ENCODE assay signal across 9 mouse cellular contexts in genomic region chr17:27042840-27043239, GRCm38 (mm10). TPM values are rescaled to one million over a fixed set of nuclear protein-coding genes. Genes with fewer than 3 reads are reported as not detected.
A peak's percentile ranks its signal among the peaks of the same experiment; 100 is the strongest.
DNase-seq lines count a peak whose midpoint lies in the region; ATAC-seq lines count a peak whose summit lies in the region.
"Had no signal": no experiment of that assay in that cellular context is flagged by ENCODE, and none has a peak within 500 bp of the region (broad histone marks: within the 10 kb centered on the region; RNA-seq: fewer than 3 reads in every experiment).

No protein-coding gene starts in this region.

- no peak overlapping the region for H3K4me3 ChIP-seq in forebrain, embryonic 10.5 days
- H3K4me3 ChIP-seq in forebrain, embryonic 11.5 days (ENCODE audit: low read depth, low read length): no peak overlapping the region

- H3K4me2 ChIP-seq in forebrain, embryonic 11.5 days (ENCODE audit: low read depth, low read length, severe bottlenecking): no peak overlapping the region

- 67% methylated on average over 6 of the region's 6 CpGs for WGBS in forebrain, embryonic 10.5 days
- WGBS in forebrain, embryonic 11.5 days: 70% methylated on average over 6 of the region's 6 CpGs

- no peak overlapping the region for H3K9ac ChIP-seq in forebrain, embryonic 11.5 days (ENCODE audit: low read length)

- H3K36me3 ChIP-seq in forebrain, embryonic 10.5 days (replicated peaks): no peaks in the 10 kb centered on the region
- H3K36me3 ChIP-seq in forebrain, embryonic 11.5 days (ENCODE audit: control insufficient read depth, insufficient read depth, low read length): no peaks in the 10 kb centered on the region

- H3K27me3 ChIP-seq in forebrain, embryonic 10.5 days (ENCODE audit: poor library complexity, severe bottlenecking): peaks cover 24% of the 10 kb centered on the region
- no peaks in the 10 kb centered on the region for H3K27me3 ChIP-seq in forebrain, embryonic 11.5 days (ENCODE audit: control insufficient read depth, insufficient read depth, low read length)

- no peaks in the 10 kb centered on the region for H3K9me3 ChIP-seq in forebrain, embryonic 10.5 days
- H3K9me3 ChIP-seq in forebrain, embryonic 11.5 days (ENCODE audit: control insufficient read depth, low read length): no peaks in the 10 kb centered on the region

- no peak for DNase-seq in forebrain, embryonic 10.5 days (ENCODE audit: extremely low spot score, low spot score)
- DNase-seq in forebrain, embryonic 11.5 days (ENCODE audit: low spot score): no peak
- peak; percentile 53 to 59 for DNase-seq in spleen, postnatal 36 days (ENCODE audit: low spot score in 2 of 2)
- DNase-seq in spleen, postnatal 14 days (ENCODE audit: low spot score in 2 of 2): no peak
- DNase-seq in kidney, postnatal 36 days: peak; percentile 29 to 63
- DNase-seq in gastrocnemius, adult 8-10 months (ENCODE audit: low spot score in 2 of 2): no peak
- no peak for DNase-seq in c-Kit-positive CD71-positive TER-119-positive erythroid progenitor cells, embryonic 14.5 days (ENCODE audit: low spot score)
- DNase-seq in urinary bladder, postnatal 25 days (ENCODE audit: low spot score): no peak
- DNase-seq: adrenal gland, adult 2 months had no signal

- ATAC-seq in forebrain, embryonic 11.5 days (replicated peaks; ENCODE audit: low FRiP score): no peak

- H3K27ac ChIP-seq in forebrain, embryonic 10.5 days: peak overlapping the region; percentile 72
- H3K27ac ChIP-seq in forebrain, embryonic 11.5 days (ENCODE audit: low read depth, low read length): no peak overlapping the region

- peaks cover 49% of the 10 kb centered on the region for H3K4me1 ChIP-seq in forebrain, embryonic 10.5 days
- peaks cover 13% of the 10 kb centered on the region; the same call in 1 of the 2 replicates for H3K4me1 ChIP-seq in forebrain, embryonic 11.5 days (replicated peaks; ENCODE audit: control insufficient read depth, insufficient read depth, low read length)

RNA-seq across cellular contexts. Expression of gene Bak1, which starts 14.0 kb away (rescaled TPM):
- 3.1 and 3.4 TPM in 2 replicates for polyA plus RNA-seq in forebrain, embryonic 10.5 days (2016; fragmentation: Nextera tagmentation; extraction: Ambion mirVana)
- 6.6 and 7.6 TPM in 2 replicates for polyA plus RNA-seq in forebrain, embryonic 11.5 days (2014; fragmentation: Nextera tagmentation; extraction: Ambion mirVana)
- 10 to 100 TPM; 18.8 to 22.3 (median 21.4) TPM for total RNA-seq in gastrocnemius, adult 8-10 months (2022)

RNA-seq across cellular contexts. Expression of gene Itpr3, which starts 14.3 kb away (rescaled TPM):
- 1.6 TPM in 2 replicates for polyA plus RNA-seq in forebrain, embryonic 10.5 days (2016; fragmentation: Nextera tagmentation; extraction: Ambion mirVana)
- polyA plus RNA-seq in forebrain, embryonic 11.5 days (2014; fragmentation: Nextera tagmentation; extraction: Ambion mirVana): 1.7 and 2.2 TPM in 2 replicates
- 1 to 10 TPM; 1.4 to 2.8 (median 2.0) TPM for total RNA-seq in gastrocnemius, adult 8-10 months (2022)

Comparison
In these comparisons a context has a peak if more than half of its experiments do, and no peak if none do; other contexts are left out.
1. DNase-seq: peak in spleen, postnatal 36 days (2 of 2) and kidney, postnatal 36 days (2 of 2); none in forebrain, embryonic 10.5 days (single experiment), forebrain, embryonic 11.5 days (single experiment), spleen, postnatal 14 days (0 of 2), gastrocnemius, adult 8-10 months (0 of 2), c-Kit-positive CD71-positive TER-119-positive erythroid progenitor cells, embryonic 14.5 days (single experiment) and urinary bladder, postnatal 25 days (single experiment).